Mouse (Mus musculus): ENCODE data around the gene Yy2.

Gene Yy2

GRCm38 (mm10) chrX:157568840-157569239 lies at the start of gene Yy2:
Gene Yy2 (minus strand): TSS chrX:157568985.
- DNase-seq = no peak

- peak in 1 of 2 experiments; percentile 2 for DNase-seq
Measured at GRCm38 (mm10) chrX:157612894-157613293, 44.1 kb upstream of the Yy2 start.

DNA sequence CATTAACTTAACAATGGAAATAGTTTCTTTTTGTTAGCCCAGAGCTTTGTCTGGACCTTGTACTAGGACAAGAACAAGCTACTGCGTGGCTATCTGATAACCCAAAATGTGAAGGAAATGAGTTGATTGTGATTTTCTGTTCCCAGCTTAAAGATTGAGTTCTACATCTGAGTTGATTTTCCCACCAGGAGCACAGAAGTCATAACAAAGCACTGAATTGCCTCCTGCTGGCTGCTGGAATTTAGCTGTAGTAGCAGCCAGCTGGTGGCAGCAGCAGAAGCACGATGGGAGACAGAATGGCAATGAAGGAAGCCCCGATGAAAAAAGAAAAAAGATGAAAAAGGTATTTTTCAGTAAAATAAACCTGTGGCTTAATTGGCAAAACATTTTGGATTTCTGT lies 32.7 kb upstream of the Yy2 start:
- peak; percentile 30 to 49 for DNase-seq

- peak; percentile 62 to 83 for DNase-seq
Measured at GRCm38 (mm10) chrX:157598186-157598996, 29.6 kb upstream of the Yy2 start, which contains the start of gene Mbtps2. Gene Mbtps2 (minus strand): TSS chrX:157598715.

DNA sequence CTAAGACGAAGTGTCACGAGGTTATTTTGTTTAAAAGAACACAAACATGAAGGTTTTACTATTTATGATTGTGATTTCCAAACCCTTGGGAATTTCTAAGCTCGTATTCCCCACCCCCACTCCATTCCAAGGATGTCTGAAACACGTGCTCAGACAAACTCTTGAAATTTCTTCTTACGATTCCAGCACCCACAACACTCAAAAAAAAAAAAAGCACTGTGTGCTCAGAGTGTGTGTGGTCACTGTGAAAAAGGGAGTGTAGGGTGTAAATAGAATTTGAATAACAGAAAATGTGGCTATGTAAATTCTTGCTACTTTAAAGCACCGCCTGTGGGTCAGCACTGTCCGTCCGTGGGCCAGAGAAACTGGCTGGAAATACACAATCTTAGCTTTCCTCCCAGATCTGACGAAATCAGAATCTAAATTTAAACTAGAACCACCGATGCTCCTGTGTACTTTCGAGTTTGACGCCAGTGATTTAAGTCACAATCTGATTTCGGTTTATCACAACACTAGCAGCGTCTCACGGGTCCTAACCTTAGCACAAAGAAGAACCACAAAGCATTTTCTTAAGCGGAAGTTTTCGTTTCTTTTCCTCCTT lies 28.9 kb upstream of the Yy2 start:
- no peak for DNase-seq

DNA sequence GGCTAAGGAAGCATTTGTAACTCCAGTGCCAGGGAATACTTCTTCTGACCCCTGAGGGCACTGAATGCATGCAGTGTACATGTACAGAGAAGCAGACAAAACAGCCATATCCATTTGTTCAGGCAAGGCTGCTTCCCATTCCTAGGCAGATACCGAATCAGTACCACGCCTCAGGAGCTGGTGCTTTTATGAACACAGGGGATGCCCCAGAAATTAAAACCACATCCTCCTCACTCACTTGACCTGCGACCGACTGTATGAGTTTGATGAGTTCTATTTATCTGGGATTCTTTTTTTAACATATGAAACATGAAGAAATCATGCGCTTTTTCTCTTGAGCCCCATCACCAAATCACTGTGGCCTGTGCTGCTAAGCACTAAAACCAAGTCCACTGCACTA lies 28.0 kb upstream of the Yy2 start:
- no peak for DNase-seq

DNA sequence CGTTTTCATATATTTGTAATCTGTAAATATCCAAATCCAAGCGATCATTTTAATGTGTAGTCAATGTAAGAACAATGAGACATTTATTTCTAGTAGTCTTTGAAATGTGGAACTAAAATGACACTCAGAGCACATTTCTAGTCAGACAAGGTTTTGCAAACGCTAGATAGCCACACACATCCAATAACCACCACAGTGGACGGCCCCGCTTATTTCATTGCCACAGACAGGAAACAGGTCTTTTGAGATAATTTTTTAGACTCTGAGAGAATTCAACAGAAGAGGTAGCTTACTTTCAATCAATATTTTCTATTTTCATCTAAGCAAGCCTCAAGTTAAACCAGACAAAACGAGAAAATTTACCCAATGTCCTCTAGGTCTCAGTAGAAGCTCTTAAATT lies 27.1 kb upstream of the Yy2 start:
- DNase-seq = no peak

DNA sequence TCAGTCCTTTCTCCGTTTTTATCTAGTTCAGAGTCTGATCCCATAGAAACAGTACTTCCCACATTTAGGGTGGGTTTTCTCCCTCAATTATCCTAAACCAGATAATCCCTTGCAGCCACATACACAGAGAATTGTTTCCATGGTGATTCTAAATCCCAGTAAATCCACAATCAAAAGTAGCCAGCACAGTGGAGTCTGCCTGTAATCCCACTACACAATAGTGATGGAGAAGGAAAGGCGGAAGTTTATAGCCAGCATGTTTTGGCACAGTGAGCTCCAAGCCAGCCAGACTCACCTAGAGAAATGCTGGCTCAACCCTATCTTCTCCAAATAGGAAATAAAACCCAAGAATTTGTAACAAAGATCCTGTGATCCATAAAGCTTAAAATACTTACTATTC lies 25.8 kb upstream of the Yy2 start:
- no peak for DNase-seq

GRCm38 (mm10) chrX:157587001-157587400 lies 18.2 kb upstream of the Yy2 start:
- no peak for DNase-seq

- no peak for DNase-seq
Measured at GRCm38 (mm10) chrX:157586397-157586796, 17.6 kb upstream of the Yy2 start.

- DNase-seq = no peak
Measured at GRCm38 (mm10) chrX:157579108-157579614, 10.4 kb upstream of the Yy2 start.

DNA sequence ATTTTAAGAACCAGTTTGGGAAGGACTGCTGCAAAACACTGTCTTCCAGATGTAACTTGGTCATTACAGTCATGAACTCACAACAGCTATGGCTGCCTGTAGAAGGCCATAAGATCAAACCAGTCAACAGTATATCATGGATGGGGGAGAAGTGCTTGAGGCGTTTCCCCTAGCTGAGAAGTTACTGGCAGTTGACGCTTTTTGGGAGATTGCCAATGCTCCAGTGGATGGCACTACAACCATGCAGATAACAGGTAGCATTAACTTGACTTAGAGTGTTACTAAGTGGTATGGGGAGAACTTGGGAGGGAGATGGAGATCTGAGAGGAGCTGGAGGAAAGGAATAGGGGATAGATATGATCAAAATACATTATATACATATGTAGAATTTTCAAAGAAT lies 5.9 kb upstream of the Yy2 start:
- no peak for DNase-seq

- DNase-seq = peak in 1 of 2 experiments; percentile 37
Measured at GRCm38 (mm10) chrX:157563794-157564193, 5.0 kb downstream of the Yy2 start.

- DNase-seq = peak; percentile 18 to 67
Measured at GRCm38 (mm10) chrX:157547082-157547481, 21.7 kb downstream of the Yy2 start.
